Mouse (Mus musculus): ENCODE data around the gene Zfp53.

The Zfp53 gene

DNA sequence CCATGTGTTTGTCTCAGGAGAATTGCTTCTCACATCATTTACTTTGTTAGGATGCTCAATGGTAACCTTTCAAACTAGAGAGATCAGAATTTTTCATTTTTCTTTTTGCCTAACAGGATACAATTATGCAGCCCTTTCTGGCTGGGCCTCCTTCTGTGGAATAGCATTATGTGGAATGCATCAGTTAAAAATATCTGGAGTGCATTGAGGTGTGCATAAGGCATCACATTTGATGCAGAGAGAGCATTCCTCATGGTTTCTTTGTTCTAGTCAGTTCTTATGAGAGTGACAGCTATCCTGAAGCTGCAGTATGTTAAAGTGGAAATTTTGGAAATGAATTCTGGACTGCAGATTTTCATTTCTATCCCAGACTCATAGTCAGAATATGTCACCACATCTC, 37.5 kb downstream of the Zfp53 start:
- DNase-seq (ENCODE audit: low spot score): no peak

DNA sequence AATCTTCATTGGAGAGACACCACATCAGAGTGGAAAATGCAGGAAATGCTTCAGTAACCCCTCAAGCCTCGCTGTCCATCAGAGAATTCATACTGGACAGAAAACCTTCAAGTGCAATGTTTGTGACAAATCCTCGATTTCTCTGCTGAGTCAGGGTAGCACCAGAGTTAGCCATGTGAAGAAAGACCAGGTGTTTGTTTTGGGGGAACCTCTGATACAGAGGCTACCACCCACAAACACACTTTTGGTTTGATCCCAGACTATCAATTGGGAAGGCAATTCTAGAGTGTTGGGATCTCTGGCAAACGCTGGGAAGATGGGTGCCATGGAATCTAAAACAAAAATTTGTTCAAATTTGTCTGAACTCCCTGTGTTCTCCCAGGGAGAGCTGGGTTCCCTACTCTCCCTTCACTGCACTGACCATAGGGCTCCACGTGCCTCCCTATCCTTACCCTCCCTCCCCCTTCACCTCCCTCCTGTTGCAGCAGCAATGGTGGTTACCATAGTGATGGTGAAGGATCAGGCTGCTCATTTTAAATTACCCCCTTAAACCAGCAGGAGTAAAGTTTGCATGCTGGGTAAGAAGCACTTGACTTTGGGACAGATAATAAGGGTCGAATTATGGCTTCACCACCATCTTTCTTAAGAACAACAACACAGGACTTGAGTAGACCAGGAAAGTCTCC, 42.0 kb downstream of the Zfp53 start:
- DNase-seq (ENCODE audit: low spot score): no peak

DNA sequence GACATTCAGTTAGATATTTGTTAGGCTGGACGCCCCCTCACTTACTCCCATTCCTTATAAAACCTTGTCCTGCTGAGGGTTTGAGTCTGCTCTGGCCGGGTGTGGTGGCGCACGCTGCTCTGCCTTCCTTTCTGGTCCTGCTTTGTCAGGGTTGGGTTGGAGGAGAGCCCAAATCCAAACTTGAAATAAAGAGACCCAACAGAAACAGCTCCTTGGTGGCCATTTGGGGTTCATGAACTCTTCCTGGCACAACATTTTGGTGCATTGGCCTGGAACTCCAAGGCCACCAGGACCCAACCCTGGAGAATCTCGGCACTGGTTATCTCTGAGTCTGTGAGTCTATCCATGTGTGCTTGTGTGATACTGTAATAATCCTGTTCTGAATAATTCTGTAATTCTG, 42.8 kb downstream of the Zfp53 start:
- peak; percentile 19 for DNase-seq (ENCODE audit: low spot score)

DNA sequence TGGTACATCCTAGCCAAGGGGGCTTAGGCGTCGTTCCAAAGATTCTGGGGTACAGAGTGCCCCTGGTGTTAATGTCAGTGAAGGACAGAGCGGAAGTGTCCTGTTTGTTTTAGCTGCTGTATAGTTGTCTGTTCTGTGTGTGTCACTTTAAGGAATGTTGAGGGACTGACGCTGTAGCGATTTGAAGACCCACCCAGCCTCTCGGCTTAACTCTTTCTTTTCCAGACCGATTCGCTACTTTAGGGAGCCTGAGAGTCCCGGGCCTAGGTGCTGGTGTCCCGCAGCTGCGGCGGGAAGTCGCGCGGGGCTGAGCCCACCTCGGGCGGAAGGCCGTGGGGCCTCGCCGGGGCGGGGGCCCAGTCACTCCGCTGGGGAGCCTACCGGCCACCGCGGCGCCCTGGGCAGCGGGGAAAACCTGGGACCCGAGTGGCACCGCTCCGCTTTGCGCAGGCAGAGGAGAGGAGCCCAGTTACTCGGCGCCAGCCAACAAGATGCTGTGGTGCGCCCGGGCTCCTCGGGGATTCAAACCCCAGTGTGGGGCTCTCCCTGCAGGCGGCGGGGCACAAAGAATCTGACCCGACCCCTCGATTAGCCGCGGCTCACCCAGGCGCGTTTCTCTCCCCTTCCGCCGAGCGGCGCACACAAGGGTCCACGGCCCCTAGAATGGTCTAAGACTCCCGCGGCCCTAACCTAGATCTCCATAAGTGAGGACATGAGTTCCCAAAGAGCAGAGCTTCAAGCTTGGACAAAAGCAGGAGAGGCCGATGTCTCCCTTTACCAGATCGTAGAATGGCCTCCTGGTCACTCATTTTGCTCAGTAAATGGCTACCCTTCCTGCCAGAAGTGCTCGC, 43.5 kb downstream of the Zfp53 start:
- peak; percentile 73 for DNase-seq (ENCODE audit: low spot score)

DNA sequence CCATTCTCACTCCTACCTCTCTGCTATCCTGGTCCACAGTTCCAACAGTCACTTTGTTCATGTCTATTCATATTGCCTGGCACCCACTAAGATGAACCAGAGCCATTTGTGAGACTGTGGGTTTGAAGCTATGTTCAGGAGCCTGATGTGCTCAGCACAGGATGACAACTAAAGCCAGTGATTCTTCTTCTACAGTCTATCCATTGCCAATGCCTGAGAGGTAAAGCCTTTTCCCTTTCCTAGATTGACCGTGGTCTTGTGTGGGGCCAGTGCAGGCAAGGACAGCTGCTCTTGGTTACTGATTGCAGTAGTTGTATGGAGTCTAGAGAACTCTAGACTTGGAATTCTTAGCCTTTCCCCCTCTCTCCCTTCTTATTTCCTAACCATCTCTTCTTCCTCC, 45.2 kb downstream of the Zfp53 start:
- no peak for DNase-seq (ENCODE audit: low spot score)

DNA sequence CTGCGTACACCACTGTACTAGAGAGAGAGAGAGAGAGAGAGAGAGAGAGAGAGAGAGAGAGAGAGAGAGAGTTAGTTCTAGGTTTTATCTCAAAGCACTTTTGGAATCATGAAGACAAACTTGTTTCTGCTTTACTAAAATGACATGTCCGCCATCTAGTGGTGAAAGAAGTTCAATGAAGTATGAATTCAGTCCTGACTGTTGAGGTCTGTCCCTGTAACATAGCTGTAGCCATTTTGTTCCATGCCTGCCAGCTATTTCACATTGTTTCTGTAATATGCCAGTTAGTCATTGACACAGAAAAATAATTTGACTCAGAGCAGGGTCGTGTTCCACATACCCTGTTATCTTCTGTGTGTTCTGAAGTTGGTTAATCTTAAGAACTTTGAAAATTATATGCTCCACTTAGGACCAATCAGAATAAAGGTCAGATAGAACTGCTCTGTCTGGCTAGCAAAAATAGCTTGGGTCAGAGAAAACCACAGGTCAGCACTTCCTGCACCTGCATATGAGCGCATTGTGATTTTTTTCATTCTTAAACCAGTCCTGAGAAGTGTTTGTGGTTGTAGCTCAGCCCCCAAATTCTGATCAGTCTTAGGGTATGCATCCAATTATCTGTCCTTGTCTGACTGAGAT, 45.8 kb downstream of the Zfp53 start:
- no peak for DNase-seq (ENCODE audit: low spot score)

DNA sequence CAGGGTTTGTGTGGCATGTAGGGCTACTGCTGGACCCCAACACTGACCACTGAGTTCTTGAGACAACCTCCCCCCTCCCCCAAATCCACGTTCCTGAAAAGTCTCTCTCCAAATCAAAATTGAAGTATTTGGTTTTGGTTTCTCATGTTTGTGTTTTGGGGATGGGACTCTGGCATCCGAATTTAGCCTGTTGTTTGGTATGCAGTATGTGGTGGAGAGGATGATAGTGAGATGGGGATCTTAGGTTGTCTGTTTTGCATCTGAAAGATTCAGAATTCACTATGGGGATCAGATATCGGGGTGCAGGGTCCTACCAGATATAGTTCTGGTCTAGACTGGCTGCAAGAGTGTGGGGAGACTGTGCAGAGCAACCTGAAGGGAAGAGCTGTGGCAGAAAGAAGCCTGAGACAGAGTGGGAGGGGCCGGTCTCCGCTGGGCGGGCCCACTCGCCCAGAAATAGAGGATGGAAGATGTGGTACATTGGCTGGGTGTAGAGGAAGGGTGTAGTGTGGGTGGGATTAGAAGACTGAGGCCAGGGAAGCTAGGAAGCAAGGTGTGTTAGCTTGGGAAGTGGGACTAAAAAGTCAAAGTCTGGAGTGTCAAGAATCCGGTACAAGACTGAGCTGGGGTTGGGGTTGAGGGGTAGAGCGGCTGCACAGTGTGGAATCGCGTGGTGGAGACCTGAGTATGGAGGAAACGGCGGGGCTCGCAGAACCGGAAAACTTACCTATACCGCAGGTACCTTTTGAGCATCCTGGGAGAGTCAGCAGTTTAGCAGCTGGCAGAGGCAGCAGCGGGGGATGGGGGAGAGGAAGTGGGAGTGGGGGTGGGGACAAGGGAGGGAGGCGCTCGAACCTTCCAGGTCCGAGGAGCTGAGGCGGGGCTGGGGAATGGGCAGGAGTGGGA, 46.6 kb downstream of the Zfp53 start, which contains the start of gene Zfp52:
Gene Zfp52 (plus strand): TSS at position 444 of the 906 bp plus-strand sequence.
- peak; percentile 64 for DNase-seq (ENCODE audit: low spot score)

DNA sequence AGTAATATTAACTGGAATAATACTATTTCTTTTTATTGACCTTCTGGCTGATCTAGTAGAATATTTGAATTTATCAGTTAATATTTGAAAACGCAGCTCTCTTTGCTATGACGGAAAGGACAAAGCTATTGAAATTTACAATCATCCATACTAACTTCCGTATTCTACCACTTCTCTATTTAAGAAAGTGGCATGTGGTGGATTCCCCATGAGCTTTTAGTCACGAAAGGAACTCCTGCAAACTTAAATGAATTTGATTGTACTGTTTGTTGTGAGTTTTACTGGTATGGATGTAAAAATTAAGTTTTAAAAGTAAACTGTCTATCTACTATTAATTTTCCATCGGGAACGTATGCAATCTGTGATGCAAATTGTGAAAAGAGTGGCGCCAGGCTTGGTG, 47.3 kb downstream of the Zfp53 start:
- no peak for DNase-seq (ENCODE audit: low spot score)

DNA sequence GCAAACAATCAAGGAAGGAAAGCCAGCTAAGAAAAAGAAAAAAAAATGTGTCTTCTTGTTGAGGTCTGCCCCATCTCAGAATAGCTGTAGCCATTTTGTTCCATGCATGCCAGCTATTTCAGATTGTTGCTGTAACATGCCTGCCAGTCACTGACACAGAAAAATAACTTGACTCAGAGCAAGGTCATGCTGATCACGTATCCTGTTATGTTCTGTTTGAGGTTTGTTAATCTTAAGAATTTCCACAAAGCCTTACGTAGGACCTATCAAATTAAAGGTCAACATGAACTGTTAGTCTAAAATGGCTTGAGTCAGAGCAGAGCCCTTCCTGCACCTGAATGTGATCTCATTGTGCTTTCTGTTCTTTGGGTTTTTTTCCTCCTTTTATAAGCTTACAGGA, 47.9 kb downstream of the Zfp53 start:
- no peak for DNase-seq (ENCODE audit: low spot score)

DNA sequence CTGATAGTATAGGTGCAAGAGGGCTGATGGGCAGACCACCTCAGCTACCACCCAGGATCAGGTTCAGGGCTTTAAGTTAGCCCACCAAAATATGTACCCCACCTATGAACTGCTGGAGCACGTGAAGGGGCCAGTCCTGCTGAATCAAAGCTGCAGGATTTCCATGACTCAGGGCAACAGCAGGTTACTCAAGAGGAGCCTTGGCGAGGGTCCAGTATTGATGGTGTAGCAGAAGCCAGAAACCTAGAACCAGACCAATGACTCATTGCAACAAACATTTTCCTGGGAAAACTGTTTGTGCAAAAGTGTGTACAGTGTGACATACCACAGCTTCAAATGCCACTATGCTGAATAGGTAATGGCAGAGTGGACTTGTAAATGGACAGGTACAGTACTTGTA, 69.0 kb downstream of the Zfp53 start:
- no peak for DNase-seq (ENCODE audit: low spot score)
